Mouse (Mus musculus): ENCODE data around the gene Rft1.
A peak's percentile ranks its signal among the peaks of the same experiment; 100 is the strongest.
"Not testable (repeated sequence)": the region's sequence is repeated elsewhere in the genome, so short reads cannot be mapped to it uniquely, and the experiment has no call there.

Rft1 gene

DNA sequence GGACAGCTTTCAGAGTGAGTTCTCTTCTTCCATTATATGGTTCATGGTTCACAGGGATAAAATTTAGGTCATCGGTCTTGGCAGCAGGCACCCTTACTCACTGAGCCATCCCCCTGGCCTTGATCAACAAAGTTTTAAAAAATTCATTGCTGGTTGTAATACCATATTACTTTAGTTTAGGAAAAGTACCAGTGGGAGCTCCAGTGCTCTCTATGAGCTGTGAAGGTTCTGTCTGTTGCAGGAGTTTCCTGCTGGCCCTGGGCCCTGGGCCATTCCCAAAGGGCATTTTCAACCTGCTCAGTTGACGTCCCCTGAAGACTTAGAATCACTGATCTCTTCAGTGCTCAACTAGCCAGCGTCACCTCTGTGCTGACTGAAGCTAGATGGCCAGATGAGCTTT lies 28.0 kb downstream of the Rft1 start:
- DNase-seq = no peak

DNA sequence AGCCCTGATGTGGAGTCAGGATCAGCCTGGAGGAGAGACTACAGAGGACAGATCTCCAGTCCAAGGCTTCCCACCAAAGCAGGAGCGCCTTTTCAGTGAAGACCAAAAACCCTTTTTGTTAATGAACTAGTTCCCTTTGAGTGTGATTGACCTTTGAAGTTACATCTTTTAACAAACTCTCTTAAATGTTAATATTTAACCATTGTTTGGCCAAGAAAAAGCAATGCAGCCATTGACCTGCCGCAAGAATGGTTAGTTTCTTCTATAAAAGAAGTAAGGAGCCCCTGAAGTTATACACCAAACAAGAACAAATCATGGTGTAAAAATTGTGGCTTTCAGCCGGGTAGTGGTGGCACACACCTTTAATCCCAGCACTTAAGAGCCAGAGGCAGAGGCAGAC lies 36.5 kb downstream of the Rft1 start:
- DNase-seq = no peak

DNA sequence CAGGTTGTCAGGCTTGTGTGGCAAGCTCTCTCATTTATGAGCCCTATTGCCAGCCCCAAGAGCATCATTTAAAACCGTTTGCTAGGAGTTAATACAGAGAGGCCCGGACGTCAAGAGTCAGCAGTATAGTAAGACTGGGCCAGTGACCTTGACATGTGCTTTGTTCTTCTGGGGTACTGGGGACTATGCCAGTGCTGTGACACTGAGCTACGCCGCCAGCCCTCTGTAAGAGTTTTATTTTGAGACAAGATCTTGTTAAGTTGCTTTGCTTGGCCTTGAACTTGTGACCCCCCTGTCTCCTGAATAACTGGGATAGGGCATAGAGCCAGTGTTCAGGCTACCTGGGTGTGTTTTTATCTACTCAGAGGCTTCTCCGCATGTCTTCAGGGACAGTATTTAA lies 38.3 kb downstream of the Rft1 start:
- DNase-seq = no peak

DNA sequence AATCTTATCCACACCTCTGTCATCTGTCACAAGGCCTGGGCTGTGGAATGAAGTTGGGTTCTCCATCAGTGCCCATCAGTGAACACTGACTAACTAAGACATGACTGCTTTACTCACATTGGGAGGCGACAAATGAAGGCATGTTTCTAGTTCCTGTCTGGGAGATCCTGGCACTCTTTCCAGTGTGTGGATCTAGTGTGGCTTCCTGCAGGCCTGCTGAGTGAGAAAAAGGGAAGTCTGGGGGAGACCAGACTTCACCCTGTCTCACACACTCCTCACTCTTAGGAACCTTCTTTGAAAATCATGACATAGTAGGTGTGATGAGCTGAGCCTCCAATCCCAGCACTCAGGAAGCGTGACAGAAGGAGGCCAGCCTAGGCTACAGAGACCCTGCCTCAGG lies 40.6 kb downstream of the Rft1 start:
- no peak for DNase-seq

DNA sequence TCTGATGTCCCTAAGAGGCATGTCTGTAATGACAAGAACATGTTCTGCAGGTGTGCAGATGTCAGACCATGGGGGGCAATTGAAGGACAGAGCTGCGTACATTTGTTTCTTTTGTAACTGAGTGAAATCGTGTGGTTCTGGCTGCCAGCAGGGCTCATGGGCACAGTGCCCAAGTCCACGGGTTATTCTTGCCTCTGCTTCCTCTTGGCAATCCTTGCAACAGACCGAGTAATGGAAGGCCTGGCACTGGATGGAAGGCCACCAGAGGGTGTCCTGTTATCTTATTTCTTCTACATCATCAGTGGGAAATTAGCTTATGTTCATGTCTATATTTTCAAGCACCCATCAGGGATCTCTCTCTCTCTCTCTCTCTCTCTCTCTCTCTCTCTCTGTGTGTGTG lies 41.4 kb downstream of the Rft1 start:
- DNase-seq = peak; percentile 66

DNA sequence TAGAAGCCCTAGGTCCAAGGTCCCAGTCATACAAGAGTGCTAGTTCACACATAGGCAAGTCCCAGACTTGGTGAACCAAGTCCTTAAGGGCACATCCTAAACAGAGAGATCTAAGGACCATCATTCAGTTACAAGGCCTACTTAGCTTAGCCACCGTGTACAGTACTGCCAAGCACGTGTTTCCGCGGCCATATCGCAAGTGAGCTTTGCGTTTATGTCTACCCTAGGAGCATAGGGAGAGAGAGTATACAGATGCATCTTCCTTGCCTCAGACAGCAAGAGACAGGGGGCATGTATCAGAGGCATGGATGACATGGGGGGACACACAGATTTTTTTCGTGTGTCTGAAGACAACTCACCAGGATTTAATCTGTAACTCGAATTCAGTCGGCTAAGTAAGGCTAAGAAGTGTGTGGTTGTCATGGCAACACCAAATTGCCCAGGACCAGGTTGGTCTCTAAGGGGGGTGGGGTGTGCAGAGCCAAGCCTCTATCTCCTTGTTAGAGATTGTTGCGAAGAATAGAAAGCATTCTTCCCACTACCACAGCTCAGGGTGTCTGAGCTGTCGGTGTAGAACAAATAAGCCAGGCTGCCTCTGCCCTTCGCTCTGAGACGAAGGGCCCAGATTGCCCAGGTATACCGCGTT lies 43.4 kb downstream of the Rft1 start:
- DNase-seq = no peak

DNA sequence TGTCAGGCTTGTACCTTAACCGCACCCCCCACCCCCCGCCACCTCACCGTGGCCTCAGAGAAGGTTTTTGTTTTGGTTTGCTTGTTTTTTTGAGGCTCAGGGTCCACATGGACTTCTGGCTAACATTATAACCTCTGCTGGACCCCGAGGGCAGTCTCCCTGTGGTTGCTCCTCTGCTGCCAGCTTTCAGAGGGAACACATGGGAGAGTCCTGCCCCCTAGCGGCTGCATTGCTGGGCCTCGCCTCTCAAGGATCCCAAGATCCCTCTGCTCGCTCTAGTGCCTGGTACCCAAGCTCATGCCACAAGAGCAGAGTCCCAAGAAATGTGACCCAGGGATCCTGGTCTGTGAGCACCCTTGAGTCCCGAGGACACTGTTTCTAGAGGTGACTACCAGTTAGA lies 45.5 kb downstream of the Rft1 start:
- DNase-seq = no peak

DNA sequence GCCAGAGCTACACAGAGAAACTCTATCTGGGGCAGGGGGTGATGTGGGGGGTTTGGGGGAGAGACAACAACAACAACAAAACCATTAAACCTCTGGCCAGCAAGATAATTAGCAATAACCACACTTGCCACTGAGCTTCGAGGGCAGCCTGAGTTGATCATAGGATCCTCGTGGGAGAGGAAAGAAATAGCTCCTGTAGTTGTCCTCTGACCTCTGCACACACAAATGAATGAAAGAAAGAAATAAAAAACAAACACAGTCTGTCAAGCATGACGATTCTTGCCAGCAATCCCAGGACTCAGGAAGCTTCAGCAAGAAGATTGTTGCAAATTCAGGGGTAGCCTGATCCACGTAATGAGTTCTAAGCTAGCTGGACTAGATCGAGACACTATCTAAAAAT lies 48.4 kb downstream of the Rft1 start:
- no peak for DNase-seq

DNA sequence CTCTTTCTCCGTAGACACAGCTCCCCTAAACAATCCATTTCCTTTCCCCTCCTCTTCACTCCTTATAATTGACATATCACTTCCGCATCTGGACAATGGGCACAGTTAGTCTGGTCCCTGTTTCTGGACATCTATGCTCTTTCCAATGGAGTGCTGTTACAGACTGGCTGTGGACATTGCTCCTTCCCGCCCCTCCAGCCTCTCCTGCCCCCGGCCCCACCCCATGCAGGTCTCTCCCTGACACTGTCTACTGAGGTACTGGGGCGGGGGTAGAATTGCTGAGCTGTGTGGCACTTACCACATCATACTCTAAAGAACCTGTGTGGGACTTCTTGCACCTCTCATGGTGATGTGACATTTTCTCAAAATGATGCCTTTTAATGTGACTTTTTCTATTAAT lies 48.9 kb downstream of the Rft1 start:
- DNase-seq = no peak

DNA sequence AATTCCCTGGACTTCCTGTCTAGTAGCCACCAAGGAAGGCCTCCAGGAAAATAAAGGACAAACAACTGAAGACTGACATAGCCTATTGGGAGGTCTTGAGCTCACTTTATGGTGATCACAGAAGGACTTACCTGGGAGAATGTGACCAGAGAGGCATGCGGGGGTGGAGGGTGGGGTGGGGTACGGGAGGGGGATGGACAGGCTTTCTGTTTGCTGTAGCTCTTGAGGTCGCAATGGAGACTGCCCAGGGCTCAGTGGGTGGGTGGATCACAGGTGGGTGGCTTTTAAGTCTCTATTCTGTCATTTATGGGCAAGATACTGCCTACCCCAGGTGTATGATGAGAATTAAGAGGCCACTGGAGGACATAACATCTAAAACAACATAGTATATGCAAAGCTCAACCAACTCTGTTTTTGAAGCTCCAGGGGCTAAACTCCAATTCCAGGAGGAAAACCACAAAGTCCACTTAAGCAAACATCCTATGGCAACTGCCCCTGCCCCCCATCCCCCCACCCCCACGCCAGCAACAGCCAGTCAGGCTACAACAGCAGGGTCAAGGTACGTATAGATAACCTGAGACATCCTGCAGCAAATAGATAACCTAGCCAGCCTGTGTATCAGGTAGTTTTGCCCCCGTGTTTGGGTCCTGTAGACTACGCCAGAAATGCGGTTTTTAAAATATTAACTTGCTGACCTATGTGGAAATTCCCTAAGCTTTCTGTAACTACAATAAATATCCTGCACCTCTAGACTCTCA lies 50.1 kb downstream of the Rft1 start:
- DNase-seq = no peak

DNA sequence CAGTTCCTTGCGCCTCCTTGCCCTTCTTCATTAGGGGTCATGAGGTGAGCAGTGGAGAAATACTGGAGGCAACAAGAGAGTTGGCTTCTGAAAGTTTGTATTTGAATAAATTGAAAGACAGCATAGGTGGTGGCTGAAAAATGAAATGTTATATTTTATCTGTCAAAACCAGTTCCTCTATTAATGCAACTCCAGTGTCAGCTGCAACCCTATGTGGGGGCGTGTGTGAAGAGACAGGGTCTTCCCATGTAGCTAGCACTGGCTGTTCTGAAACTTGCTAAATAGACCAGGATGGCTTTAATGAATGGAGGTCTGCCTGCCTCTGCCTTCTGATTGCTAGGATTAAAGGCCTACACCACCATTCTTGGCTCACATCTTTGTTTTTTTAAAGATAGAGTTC lies 57.7 kb downstream of the Rft1 start:
- DNase-seq = no peak

DNA sequence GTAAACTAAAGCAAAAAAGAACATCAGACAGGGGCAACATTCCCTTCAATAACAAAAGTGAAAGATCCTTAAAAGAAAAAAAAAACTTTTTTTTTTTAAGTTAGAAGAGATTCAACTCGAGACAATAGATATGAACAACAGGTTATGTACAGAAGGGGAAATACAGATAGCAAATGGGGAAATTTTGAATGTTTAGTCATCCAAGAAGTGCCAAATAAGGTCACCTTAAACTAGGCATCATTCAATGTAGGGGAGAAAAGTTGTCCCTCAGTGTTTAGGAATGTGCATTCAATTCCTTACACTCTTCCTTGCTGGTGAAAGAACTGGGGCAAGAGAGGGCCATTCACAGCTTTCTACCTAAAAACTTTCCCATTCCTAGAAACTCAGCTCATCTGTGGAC lies 59.6 kb downstream of the Rft1 start:
- DNase-seq = no peak

DNA sequence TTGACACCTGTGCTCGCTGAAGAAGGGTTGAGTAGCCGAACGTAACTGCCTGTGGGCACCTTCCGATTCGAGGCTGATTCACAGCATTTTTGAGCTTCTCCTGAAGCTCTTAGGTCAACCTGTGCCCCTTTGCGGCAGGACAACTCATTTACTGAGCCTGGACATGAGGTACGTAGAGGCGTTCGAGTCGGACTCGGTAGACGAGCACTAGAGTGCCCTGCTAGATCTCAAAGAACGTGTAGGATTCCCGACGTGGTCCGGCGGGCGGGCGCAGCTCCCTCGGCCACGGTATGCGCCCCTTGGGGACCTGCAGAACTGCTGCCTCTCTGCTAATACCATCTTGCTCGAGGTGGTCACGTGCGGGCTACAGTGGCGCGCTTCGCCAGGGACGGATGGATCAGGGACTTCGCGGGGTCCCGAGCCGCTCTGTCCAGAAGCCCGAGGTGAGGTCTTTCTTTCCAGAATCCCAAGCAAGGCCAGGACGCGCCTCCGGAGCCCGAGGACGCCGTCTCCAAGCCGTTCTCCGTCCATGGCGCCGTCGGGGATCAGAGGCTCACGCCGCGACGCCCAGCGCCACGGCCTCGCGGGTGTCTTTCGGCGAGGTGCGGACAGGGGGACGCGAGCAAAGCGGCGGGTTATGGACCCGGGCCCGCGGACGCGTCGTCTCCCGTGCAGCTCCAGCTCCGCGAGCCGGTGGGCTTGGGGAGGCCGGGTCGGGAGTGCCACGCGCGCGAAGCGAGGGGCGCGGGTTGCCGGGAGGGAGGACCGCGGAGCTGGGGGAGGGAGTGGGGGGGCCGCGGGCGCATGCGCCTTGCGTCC lies 60.8 kb downstream of the Rft1 start, which contains the start of gene Sfmbt1:
Gene Sfmbt1, plus strand, starts transcription at position 51 of the 819 bp plus-strand sequence.
- DNase-seq = no peak

DNA sequence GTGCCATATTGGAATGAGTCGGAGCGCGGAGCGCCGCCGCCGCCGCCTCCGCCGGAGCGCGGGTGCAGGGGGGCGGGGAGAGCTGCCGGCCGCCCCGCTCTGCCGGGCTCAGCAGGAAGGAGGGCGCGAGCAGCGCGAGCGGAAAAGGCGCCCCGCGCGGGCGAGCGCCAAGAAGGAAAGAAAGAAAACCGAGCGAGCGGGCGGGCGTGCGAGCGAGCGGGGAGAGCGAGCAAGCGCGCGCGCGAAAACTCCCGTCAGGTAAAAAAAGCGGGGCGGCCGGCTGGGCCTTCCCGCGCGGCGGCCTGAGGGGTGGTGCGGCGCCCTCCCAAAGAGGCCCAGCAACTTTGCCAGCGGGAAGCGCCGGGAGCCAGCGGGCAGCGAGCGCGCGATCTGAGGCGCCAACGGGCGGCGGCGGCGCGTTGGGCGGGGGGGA lies 61.5 kb downstream of the Rft1 start:
- DNase-seq = peak; percentile 86

DNA sequence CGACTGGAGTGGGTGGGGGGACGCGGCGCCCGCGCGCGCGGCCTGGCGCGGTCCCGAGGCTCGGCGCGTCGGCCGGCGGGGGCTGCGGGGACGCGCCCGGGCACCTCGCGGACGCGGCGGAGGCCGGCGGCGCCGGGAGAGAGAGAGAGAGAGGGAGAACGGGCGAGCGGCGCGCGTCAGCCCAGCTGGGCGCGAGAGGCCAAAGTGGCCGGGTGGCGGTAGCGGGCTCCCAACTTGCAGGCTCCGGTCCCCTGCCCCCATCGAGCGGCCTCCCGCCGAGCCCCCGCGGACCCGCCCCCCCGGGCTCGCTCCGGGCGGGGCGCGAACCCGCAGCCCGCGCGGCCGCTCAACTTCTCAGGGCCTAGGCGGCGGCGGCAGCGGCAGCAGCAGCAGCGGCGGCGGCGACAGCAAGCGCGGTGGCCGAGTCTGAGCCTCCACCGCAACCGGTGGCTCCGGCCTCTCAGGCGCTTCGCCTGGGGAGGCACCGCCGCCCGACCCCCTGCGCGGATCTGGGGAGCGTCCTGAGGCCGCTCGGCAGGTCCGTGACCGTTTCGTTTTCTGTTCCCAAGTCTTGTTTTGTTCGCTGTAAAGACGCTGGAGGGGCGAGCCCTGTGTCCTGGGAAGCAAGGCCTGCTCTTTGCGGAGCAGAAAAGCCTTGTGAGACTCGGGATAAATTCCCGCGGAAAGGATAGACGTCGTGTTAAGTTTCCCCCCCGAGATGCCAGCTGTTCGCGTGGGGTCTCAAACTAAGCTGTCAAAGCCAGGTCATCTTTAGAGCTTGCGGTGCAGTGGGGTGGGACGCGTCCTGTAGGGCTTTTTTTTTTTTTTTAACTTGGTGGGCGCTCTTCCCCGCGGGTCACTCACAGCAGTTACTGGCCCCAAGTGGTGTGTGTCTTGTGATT lies 62.1 kb downstream of the Rft1 start:
- peak; percentile 69 for DNase-seq

DNA sequence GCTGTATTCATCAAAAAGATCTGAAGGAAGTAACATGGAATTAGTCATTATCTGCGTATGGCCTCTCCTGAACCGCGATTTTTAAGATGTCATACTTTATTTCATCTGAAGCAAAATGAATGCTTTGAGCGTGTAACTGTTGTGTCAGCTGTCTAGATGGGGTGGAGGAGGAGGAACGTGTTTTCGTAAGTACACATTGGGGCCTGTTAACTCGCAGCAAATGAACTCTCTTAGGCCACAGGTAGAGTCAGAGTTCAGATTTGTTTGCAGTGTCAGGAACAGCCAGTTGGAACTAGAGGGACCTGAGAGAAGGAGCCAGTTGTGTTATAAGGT lies 62.8 kb downstream of the Rft1 start:
- no peak for DNase-seq

DNA sequence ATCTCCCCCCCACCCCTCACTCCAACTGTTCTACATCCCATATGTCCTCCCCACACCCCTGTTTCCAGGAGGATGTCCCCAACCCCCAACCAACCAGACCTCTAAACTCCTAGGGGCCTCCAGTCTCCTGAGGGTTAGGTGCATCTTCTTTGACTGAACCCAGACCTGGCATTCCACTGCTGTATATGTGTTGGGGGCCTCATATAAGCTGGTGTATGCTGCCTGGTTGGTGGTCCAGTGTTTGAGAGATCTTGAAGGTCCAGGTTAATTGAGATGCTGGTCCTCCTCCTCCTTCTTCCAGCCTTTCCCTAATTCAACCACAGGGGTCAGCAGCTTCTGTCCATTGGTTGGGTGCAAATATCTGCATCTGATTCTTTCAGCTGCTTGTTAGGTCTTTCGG lies 64.5 kb downstream of the Rft1 start:
- not testable (repeated sequence) for DNase-seq

DNA sequence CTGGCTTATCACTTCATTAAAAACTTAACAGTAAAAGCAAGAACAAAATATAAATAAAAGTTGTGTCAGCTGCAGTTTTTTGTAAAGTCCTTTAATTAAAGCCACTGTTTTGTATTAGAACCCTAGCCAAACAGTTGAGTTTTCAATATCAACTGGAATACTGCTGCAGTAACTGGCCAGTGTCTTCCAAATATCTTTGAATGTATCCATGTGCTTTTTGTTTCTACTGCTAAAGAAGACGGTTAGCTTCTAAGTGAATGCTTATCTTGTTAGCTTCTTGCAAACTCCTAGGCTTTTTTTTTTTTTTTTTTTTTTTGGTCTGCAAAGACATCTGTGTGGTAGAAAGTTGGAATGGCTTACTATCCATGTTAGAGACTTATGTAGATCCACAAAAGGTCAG lies 65.4 kb downstream of the Rft1 start:
- no peak for DNase-seq

DNA sequence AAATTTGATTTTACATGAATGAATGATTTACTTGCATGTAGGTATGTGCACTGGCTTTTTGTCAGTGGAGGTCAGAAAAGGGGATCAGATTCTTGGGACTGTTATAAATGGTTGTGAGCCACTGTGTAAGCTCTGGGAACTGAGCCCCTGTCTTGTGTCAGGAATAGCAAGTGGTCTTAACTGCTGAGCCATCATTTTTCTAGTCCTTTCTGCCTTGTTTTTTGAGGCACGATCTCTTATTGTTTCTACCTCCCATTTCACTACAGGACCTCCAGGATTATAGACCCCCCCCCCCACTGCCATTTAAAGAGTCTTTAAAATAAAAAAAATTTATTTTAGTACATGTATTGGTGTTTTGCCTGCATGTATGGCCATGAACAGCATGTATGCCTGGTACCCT lies 67.7 kb downstream of the Rft1 start:
- no peak for DNase-seq

DNA sequence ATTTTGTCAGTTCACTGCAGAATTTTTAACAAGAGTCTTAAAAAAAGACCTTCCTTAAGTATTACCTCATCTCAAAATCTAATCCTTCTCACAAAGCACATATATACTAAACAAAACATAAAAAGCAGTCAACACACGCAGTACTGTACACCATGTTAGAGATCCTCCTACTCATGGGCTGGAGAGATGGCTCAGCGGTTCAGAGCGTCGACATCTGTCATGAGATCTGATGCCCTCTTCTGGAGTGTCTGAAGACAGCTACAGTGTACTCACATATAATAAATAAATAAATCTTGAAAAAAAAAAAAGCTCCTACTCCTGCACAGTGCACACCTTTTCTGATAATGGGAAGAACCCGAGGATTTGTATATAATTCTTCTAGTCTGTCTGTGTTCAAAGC lies 68.2 kb downstream of the Rft1 start:
- DNase-seq = no peak

DNA sequence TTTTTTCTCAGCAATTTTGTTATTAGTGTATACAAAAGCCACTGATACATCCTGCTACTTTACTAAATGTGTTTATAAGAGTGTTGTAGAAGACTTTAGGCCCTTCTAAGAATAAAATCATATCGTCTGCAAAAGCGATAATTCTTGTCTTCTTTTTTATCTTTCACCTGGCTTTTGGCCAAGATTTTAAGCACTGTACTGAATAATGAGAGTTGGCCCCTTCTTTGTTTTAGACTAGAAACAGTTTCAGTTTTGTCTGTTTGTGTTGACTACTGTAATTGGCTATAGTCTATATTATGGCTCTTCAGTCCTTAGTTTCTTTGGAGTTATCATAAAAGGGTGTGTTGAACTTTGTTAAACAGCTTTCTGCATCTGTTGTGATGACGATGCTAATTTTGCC lies 77.7 kb downstream of the Rft1 start:
- no peak for DNase-seq

DNA sequence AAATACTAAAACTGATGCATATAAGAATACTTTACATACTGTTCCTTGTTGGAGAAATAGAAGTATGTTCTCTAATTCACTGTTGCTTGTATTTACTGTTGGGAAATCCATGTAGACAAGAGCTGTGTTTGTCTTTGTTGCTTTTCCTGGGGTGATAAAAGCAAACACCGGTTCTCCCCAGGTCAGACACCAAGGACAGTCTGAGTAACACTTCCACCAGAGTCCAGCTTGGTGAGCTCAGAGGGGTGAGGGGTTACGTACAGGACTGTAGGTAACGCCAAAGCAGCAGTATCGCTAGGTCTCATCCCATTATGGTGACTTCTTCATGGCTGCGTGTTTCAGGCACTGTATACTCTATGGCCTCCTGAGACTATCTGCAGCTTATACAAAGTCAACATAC lies 80.5 kb downstream of the Rft1 start:
- no peak for DNase-seq

DNA sequence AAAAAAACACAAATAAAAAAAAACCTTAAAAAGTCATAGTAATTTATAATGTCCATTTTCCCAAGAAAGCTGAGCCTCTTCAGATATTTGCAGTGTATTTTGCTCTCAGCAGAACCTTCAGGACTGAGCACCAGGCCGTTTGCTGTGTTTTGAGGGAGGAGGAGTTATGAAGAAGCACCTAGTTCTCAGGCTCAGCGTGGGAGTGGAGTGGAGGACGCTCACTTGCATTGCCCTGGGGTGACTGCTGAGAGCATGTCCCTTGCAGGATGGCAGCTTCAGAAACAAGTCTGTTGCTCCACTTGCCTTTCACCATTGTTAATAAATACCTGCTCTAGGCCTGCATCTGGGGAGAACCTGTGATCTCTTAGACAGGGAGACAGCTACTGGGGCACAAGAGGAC lies 81.7 kb downstream of the Rft1 start:
- no peak for DNase-seq

Measured in right cerebral cortex, postnatal 25 days (tissue).